Mouse (Mus musculus) megakaryocyte, embryonic 14.5 days (primary cell): Measurements from ENCODE around the gene Tmem52.

ENCODE experiments used
- FLI1 ChIP-seq: IDR thresholded peaks from 2 replicates; pipeline ENCODE4 v1.6.1; 2012; ENCODE audit warnings: low read length, inconsistent platforms, mixed read lengths
- GATA1 ChIP-seq: IDR thresholded peaks from 3 replicates; pipeline ENCODE4 v1.6.1; 2012; ENCODE audit warnings: mixed read lengths, low read length, inconsistent platforms, borderline replicate concordance

GRCm38 (mm10) chr4:155458575-155458974 lies 10.3 kb upstream of the Tmem52 start:
- TF ChIP-seq FLI1, result no peak
- no peak for TF ChIP-seq GATA1
